Mouse (Mus musculus): ENCODE data around the gene Gulp1. TPM values are rescaled to one million over a fixed set of nuclear protein-coding genes. Genes with fewer than 3 reads are reported as not detected.

Gene Gulp1
- 6.8 and 10.1 TPM in 2 replicates for polyA plus RNA-seq (2012; rRNA removed)

GRCm38 (mm10) chr1:44551461-44552370 is at the start of gene Gulp1:
Gene Gulp1 (plus strand): TSS chr1:44551511.

Measured in central nervous system, embryonic 14 days (tissue).